Mouse (Mus musculus): ENCODE data around the gene Slc25a23.

Slc25a23 gene

DNA sequence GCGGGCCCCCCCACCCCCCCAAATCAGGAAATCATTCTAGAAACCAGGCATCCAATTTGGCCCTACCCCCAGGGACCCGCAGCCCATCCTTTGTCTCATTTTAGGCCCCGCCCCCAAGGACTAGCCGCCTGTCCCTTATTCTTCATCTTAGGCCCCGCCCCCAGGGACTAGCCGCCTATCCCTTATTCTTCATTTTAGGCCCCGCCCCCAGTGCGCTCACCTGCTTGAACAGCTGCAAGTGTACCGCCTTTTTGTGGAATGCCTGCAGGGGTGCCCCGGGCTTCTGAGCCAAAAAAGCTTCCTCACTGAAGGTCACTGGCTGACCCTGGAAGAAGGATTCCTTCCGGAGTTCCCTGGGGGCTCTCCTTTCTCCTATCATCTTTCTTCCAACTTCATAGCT, 11.0 kb upstream of the Slc25a23 start:
- peak; percentile 80 for DNase-seq (ENCODE audit: low spot score)

DNA sequence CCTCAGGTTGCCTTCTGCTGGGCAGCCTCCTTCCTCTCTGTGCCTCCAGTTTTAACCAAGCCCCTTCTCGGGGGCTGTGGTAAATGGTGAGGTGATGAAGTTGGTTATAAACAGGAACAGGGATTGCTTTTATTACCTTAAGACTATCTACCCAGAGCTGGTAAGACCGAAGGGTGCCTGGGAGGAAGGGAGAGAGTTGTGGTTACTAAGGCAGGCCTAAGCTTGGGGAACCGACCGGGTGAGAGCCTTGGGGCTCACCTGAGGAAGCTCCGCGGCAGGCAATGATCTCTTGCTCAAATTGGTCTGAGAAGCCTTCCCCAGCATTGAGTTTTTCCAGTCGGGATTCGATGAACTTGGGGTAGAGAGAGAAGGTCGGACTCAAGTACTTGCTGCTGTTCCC, 10.6 kb upstream of the Slc25a23 start:
- DNase-seq (ENCODE audit: low spot score): no peak

DNA sequence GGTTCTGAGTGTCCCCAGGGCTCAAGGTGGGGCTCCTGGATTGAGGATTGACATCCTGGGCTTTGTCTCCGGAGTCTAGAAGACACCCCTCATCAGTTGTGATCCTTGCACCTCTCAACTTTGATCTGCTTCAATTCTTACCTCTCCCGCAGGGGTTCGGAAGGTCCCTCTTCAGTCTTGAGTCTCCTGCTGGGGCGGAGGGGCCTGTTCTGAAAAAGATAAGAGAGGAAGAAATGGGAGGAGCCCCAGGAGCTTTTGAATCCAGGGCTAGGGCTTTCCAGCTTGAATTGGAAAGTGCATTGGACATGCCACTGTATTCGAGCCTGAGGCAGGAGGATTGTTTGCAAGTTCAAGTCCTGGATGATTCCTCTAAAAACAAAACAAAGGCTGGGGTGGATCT, 7.2 kb upstream of the Slc25a23 start:
- no peak for DNase-seq (ENCODE audit: low spot score)

DNA sequence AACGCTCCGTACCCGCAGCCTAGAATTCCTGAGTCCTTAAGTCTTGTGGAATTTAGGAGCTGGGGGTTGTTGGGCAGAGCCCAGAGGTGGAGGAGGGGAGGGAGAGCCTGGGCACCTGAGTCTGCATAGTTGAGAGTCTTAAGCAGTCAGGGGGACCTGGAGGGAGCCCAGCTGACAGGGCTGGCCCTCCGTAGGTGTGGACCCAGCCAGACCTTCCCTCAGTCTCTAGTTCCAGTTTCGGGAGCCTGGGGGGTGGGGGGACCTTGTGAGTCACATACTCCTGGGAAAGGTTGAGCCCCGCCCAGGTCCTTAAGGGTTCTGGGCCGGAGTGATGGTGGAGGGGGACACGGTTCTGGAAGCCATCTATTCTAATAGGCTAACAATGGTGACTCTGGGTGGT, 3.4 kb upstream of the Slc25a23 start:
- no peak for DNase-seq (ENCODE audit: low spot score)

DNA sequence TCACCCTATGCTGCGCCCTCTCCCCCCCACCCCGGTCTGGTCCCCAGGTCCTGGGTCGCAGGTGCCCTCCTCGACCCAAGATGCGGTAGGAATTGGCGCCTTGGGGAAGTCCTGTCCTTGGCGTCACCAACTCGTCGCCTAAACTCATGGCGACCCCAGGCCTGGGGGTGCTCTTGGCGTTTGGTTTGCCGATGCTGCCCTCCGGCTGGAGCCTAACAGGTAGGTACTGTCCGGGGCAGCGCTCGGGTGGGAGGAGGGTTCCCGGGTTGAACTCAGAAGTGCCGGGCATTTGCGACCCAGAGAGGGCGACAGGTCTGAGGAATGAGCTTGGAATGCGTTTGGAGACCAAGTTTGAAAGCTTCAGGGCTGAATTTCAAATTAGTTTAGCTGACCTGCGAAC, 2.9 kb upstream of the Slc25a23 start:
- DNase-seq (ENCODE audit: low spot score): no peak

DNA sequence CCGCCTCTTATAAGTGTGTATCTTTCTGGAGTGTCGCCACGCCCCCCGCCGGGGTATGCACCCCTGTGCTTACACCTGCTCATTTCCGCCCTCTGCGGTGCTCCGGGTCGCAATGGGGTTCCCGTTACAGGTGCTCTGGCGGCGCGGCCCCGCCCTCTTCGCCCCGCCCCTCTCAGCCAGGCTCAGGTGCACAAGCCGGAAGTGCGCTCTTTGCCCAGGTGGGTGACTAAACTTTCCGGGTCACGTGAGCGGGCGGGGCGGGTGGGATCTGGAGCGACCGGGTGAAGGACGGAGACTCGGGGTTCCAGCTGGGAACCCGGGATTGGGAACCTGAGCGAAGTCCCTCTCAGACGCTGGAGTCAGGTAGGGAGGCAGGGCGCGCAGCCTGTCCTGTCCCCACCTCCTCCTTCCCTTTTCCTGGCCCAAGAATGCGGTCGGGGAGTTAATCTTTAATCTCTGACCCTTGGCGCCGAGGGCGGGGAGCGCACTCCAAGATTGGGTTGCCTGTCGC, 2.4 kb upstream of the Slc25a23 start:
- DNase-seq (ENCODE audit: low spot score): no peak

DNA sequence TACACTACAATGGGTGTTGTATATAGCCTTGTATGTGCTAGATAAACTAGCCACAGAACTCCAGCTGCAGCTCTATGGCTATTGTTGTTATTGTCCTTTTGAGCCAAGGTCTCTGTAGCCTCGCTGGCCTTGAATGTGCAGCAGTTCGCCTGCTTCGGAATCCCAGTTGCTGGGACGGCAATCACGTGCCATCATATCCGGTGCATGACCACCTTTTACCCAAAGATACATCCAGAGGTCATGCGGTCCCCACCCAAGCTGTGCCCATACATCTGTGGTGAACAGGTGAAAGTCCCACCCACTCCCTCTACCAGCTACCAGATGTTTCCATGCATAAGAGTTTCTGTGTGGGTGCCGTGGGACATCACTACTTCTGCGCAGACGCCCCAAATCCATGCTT, 1.4 kb upstream of the Slc25a23 start:
- DNase-seq (ENCODE audit: low spot score): no peak

DNA sequence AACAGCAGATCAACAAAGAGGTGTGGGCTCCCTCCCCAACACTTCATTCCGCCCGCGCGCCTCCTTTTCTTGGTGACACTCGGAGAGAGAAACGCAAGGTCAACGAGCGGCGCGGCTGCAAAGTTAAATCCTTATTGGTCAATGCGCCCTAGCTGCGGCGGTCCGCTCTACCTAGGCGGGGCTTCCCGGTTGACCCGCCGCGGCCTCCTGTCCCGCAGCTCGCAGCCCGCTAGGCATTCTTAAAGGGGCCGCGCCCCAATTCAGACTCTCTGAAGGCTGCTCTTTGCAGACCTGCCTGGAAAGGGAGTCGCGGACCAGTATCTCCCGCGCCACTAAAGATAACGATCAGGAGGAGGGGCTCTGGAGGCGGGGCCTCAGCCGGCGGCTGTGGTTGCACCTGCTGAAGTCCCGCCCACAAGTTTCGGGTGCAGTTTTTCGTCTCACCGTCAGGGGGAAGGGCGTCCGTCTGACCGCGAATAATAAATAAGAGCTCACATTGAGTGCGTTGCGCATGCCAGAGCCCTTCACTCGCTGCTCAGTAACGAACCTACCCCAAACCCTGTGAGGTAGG, 653 bp upstream of the Slc25a23 start:
- DNase-seq (ENCODE audit: low spot score): peak; percentile 98

DNA sequence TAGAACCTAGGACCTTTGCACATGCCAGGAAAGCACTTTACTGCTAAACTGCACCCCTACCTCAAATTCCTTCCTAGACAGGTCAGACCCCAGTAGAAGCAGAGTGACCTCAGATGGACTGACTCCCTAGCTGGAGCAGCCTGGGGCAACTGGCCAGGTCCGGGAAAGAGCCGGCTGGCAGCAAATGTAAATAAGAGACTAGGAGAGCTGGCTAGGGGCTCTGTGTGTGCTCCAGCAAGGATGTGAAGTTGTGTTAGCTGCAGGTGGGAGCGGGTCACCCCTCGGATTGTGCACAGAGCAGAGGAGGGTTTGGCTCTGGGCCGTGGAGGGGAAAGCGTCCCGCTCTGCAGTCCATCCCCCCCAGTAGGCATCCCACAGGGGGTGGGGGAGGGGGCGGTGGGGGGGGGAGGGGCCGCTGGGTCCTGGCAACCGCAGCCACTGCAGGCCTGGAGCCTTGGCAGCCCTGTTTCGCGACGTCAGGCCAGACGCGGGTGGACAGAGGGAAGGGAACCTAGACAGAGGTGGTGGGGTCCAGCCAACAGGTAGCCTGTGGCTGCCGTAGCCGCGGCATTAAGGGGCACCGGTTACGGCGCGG, 675 bp downstream of the Slc25a23 start, which contains the start of gene Crb3:
Gene Crb3, plus strand, starts transcription at position 215 of the 595 bp plus-strand sequence.
- peak; percentile 18 for DNase-seq (ENCODE audit: low spot score)

DNA sequence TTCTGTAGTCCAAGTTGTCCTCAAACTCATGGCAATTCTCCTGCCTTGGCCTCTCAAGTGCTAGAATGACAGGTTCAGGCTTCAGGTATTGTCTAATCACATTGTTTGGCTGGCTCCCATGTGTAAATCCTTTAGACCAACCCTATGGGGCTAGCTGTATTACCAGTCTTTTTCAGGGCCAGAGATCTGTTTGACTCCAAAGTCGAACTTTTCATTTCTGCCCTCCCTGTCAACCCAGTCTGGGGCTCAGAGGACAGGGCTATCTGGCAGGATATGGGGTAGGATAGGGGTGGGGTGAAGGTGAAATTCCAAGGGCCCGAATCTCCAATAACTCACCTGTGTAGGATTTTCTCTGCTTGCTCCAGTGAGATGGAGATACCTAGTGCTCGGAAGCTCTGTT, 3.4 kb downstream of the Slc25a23 start:
- DNase-seq (ENCODE audit: low spot score): no peak

DNA sequence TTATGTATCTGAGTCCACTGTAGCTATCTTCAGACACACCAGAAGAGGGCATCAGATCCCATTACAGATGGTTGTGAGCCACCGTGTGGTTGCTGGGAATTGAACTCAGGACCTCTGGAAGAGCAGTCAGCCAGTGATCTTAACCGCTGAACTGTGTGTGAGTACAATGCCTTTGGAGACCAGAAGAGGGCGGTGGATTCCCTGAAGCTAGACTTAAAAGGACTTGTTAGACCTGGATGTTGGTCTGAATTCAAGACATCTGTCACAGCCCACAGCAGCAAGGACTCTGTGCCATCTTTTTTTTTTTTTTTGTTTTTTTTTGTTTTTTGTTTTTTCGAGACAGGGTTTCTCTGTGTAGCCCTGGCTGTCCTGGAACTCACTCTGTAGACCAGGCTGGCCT, 8.0 kb downstream of the Slc25a23 start:
- DNase-seq (ENCODE audit: low spot score): peak; percentile 32

DNA sequence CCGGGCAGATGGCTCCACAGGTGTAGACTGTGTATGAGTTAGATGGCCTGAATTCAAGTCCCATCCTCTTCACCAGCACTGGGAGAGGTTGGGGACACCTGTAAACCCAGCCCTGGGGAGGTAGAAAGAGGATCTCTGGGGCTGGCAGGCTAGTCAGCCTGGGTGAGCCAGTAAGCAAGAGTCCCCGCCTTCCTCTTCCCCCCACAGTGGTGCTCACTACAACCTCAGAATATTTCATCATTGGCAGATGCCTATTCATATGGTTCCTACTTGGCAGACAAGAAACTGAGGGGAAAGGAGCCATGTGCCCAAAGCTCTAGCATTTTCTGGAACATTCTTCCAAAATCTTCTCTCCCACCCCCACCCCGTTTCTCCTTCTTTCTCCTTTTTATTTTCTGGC, 10.8 kb downstream of the Slc25a23 start:
- no peak for DNase-seq (ENCODE audit: low spot score)

DNA sequence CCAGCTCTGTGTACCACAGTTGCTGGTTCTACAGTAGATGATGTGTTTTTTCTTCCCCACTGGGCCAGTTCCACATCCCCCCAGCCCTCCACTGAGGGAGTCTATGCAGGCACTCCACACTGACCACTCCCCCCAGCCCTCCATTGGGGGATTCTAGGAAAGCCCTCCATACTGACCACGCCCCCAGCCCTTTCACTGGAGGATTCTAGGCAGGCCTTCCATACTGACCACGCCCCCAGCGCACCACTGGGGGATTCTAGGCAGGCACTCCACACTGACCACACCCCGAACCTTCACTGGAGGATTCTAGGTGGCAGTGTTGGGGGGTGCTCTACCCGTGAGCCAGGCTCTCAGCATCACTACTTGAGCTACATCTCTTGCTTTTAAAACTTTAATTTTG, 12.3 kb downstream of the Slc25a23 start:
- no peak for DNase-seq (ENCODE audit: low spot score)

DNA sequence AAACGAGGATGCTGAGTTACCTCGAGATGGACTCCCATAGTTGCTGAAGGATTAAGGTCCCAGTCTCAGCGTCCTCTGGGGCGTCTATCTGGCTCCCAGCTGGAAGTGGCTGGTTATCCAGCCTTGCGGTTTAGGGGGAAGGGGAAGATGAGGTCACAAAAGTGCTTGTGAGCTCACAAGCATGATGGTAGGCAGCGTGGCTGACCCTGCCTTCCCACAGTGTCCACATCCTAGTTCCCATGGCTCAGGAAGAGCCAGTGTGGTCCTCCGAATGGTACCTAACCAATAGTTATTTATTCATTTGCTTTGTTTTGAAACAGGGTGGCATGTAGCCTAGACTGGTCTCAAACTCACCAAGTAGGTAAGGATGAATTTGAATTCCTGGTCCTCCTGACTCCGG, 18.1 kb downstream of the Slc25a23 start, which contains the start of gene Slc25a41:
Gene Slc25a41, minus strand, starts transcription at position 101 of the 400 bp plus-strand sequence.
- no peak for DNase-seq (ENCODE audit: low spot score)

DNA sequence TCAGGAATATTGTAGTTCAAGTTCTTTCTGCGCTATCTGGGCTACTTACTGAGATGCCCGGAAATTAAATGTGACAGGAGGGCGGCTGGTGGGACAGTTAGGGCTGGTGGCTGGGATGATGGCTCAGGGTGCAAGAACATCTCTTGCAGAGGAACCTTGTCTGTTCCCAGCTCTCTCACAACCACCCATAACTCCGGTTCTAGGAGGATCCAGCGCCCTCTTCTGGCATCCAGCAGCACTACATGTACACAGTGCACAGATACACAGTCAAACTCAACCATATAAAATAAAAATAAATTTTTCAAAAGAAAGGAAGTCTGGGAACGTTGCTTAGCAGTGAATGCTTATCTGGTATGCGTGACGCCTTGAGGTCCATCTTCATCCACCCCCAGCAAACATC, 20.7 kb downstream of the Slc25a23 start:
- DNase-seq (ENCODE audit: low spot score): no peak

DNA sequence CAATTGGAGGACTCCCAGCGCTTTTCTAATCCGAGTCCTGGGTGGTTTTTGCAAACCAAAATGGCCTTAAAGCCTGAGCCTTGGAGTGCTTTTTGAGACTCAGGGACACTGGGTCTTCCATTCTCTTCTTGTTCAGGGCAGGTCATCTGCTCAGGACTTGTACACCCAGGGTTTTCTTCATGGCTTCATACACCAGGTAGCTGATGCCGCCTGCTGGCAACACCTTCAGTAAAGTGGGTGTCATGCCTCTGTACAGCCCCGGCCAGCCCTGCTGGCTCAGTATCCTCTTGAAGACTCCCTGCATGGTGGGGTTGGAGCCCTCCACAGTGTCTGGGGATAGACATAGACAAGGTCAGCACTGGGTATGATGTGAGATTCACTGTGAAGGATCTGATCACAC, 26.8 kb downstream of the Slc25a23 start:
- no peak for DNase-seq (ENCODE audit: low spot score)

DNA sequence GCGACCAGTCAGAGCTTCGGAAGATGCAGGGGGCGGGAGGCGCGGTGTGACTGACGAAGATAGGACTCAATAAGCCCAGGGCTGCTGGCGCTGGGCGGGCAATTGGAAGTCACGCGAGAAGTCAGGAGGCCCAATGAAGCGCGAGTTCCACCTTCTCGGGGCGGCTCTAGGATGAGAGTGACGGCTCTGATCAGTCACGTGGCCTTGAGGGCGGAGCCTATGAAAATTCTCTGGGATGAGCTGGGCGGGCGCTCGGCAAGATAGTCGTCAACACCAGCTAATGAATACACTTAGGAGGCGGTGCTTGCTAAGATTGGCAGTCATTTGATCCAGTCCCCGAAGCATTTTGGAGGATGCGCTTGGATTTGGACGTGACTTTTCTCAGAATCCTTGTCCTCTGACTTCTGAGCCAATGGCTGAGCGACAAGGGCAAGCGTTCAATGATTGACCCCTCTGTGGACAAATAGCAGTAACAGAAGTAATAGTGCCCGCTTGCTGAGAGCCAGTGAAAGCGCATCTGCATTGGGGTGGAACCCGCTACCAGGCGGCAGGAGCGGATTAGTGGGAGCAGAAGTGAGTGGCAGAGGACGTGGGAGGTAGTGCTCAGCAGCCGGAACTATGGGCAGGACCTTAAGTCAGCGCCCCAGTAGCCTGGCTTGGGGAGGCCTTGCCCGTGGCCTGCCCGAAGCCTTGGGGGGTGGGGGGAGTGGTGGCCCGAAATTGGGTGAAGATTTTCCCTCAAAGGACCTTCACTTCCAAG, 27.8 kb downstream of the Slc25a23 start:
- peak; percentile 100 for DNase-seq (ENCODE audit: low spot score)

DNA sequence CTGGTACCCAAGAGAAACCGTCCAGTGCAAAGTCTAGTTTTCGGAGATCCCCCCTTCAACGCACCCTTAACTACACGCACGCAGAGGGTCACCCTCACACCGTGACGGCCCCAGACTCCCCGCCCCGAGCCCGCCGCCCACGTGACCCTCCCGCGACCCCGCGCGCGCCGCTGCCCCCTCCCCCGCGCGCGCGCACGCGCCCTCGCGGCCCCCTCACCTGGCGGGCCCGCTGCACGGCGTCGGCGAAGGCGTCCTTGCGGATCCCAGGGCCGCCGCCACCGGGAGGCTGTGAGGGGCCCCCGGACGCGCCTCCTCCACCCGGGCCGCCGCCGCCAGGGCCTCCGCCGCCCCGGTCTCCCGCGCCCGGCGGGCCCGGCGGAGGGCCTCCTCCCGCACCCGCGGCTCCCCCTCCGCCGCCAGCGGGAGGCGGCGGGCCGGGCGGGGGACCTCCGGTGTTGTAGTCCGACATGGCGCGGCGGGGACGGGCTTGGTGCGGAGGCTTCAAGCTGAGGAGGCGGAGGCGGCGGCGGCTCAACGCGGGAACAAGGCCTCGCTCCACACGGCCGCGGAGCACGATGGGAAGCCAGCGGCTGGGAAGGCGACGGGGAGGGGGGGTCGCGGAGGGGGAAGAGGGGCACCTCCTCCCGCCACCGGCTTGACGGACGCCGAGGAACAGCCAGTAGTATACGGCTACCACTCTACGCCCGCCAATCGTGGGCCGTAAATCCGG, 28.6 kb downstream of the Slc25a23 start, which contains the start of gene Khsrp:
Gene Khsrp, minus strand, starts transcription at position 592 of the 730 bp plus-strand sequence.
- peak; percentile 54 for DNase-seq (ENCODE audit: low spot score)

DNA sequence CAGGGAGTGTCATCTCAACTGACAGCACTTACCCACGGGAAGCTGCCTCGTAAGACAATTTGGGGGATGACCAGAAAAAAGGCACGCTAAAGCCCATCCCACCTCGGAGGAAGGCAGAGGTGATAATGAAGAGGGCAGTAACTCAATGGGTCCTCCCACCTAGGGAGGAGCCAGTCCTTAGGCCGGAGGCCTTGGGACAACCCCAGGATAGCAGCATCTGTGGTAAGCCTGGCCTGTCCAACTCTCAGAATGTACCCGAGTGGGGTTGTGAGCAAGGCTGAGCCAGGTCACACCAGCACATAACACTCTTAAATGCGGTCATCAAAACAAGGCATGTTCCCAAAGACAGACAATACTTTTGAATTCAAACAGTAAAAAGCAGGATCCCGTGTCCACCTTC, 30.0 kb downstream of the Slc25a23 start:
- DNase-seq (ENCODE audit: low spot score): no peak

DNA sequence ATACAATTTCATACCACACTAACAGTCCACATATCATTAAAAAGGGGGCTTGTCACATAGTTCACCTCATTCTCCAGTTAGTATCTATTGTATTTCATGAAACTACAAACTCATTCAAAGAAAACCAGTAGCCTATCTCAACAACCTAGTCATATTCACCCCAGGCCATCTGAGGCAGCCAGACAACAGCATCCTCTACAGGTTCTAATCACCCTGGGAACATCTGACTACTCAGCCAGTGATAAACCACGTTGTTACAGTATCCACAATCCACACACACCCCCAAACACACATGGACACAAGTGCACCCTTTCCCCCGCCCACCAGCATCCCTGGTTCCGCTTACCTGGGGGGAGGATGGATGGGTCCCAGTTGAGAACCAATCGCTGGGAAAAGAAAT, 32.2 kb downstream of the Slc25a23 start:
- no peak for DNase-seq (ENCODE audit: low spot score)

DNA sequence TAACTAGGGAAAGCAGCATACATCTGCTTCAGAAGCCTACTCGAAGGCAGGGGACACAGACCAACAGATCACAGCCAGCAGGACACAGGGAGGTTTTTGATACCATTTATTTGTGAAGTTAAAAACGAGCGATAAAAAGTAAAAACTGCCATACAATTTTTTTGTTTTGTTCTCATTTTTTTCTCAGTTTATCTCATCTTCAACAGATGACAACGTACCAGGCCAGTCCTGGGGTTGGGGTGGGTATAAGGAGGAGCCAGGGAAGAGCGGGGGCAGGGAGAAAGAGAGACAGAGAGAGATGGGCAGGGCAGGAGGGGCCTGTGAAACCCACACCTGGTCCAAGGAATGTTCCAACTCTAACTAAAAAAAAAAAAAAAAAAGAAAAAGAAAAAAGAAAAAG, 38.7 kb downstream of the Slc25a23 start:
- no peak for DNase-seq (ENCODE audit: low spot score)

DNA sequence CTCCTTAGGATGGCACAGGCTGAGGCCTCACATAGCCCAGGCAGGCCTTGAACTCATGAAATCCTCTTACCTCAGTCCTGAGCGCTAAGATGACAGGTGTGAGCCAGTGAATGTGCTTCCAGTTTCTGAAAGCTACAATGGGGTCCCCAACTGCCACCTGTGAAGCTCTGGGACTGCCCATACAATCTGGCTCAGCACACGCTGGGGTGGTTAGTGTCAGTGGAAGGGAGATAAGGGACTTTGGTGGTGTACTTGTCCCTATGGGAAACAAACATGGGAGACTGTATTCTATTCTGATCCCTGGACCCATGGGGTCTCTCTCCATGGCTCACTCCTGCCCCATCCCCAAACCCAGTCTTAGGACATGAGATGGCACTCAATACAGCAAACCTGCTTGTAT, 40.0 kb downstream of the Slc25a23 start:
- DNase-seq (ENCODE audit: low spot score): no peak
